Mouse (Mus musculus) neural tube, embryonic 11.5 days (tissue): ENCODE data around the gene Smpd4. TPM values are rescaled to one million over a fixed set of nuclear protein-coding genes. Genes with fewer than 3 reads are reported as not detected.
"Not testable (repeated sequence)": the region's sequence is repeated elsewhere in the genome, so short reads cannot be mapped to it uniquely, and the experiment has no call there.

Experiments used
- ATAC-seq: fragments of 200-750 bp; cut with Nextera tagmentation; 2 replicates; pipeline ENCODE4 v1.8.0; 2017; ENCODE audit warnings: moderate number of reproducible peaks, mild to moderate bottlenecking, moderate TSS enrichment, moderate library complexity; ENCODE audit not compliant: insufficient read depth, low FRiP score, low TSS enrichment
- DNase-seq: peaks from one replicate; pipeline ENCODE4 v3.0.0-alpha.2; 2015; ENCODE audit warnings: low spot score
- H3K27ac ChIP-seq: fragments of 300-500 bp; sonication (generic); 2 replicates; pipeline ENCODE4 v1.5.1; 2014; ENCODE audit warnings: low read depth, mild to moderate bottlenecking, low read length
- H3K27me3 ChIP-seq: fragments of 300-500 bp; sonication (generic); 2 replicates; pipeline ENCODE4 v1.6.1; 2014; ENCODE audit warnings: mild to moderate bottlenecking, low read length, mixed read lengths; ENCODE audit not compliant: control insufficient read depth, insufficient read depth
- H3K36me3 ChIP-seq: fragments of 300-500 bp; sonication (generic); 2 replicates; pipeline ENCODE4 v1.6.1; 2014; ENCODE audit warnings: mild to moderate bottlenecking, low read length, moderate library complexity, mixed read lengths; ENCODE audit not compliant: control insufficient read depth, insufficient read depth
- H3K4me1 ChIP-seq: fragments of 300-500 bp; sonication (generic); 2 replicates; pipeline ENCODE4 v1.6.1; 2014; ENCODE audit warnings: low read length, mixed read lengths; ENCODE audit not compliant: control insufficient read depth, insufficient read depth
- H3K4me2 ChIP-seq: fragments of 300-500 bp; sonication (generic); 2 replicates; pipeline ENCODE4 v1.6.1; 2014; ENCODE audit warnings: low read depth, mild to moderate bottlenecking, moderate library complexity
- H3K4me3 ChIP-seq: fragments of 300-500 bp; sonication (generic); 2 replicates; pipeline ENCODE4 v1.5.1; 2014; ENCODE audit warnings: low read depth, low read length
- H3K9ac ChIP-seq: fragments of 300-500 bp; sonication (generic); 2 replicates; pipeline ENCODE4 v1.6.1; 2014; ENCODE audit warnings: mild to moderate bottlenecking, low read length
- H3K9me3 ChIP-seq: fragments of 300-500 bp; sonication (generic); 2 replicates; pipeline ENCODE4 v1.6.1; 2016; ENCODE audit warnings: low read length; ENCODE audit not compliant: control insufficient read depth
- WGBS: fragments of 180-500 bp; shearing (Covaris S2); extraction: QIAGEN DNeasy Blood & Tissue Kit; methylation state at CpG from one replicate; pipeline ENCODE4 v1.1.7; 2014; 5-methylcytosine and 5-hydroxymethylcytosine counted together
- polyA plus RNA-seq: library from polyadenylated mRNA; unstranded; fragments of >200 nt; fragmentation: Nextera tagmentation; extraction: Ambion mirVana; gene quantifications from 2 replicates; pipeline ENCODE4 v1.2.1, GENCODE M21; 2014

Smpd4 gene
- polyA plus RNA-seq, 1 experiment from 2014 or later: 45.3 TPM

DNA sequence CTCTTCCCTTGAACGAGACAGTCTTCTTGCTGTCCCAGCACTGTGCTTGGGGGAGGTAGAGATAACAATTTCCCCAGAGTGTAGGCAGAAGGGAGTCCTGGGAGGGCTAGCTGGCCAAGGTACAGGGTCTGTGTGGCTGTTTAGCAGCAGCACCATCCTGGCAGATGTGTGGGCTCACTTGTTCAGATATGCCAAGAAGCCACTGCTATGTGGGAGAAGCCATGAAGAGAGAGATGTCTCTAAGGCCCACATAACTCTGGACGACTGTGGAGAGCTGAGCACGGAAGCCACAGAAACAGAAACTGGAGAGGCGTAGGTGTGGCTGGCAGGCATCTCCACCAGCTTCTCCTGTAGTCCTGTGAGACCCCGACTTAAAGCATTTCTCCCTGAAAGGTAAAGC lies 13.5 kb upstream of the Smpd4 start:
- no peaks in the 10 kb centered on the region for H3K4me1 ChIP-seq
- H3K27ac ChIP-seq: no peak overlapping the region
- no peaks in the 10 kb centered on the region for H3K27me3 ChIP-seq
- H3K4me2 ChIP-seq: no peak overlapping the region
- no peak overlapping the region for H3K4me3 ChIP-seq
- no peak overlapping the region for H3K9ac ChIP-seq
- no peaks in the 10 kb centered on the region for H3K9me3 ChIP-seq
- WGBS: 82% methylated on average over 5 of the region's 5 CpGs
- H3K36me3 ChIP-seq: no peaks in the 10 kb centered on the region
- DNase-seq: no peak
- no peak for ATAC-seq

DNA sequence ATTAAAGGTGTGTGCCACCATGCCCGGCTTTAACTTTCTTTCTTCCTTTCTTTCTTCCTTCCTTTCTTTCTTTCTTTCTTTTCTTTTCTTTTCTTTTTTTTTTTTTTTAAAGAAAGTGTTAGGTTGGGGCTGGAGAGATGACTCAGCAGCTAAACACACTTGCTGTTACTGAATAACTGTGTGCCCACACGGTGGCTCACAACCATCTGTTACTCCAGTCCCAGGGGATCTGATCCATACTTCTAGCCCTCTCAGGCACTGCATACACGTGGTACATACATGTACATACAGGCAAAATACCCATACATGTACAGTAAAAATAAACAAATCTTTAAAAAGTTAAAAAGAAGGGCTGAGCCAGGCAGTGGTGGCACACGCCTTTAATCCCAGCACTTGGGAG lies 7.8 kb upstream of the Smpd4 start:
- Histone ChIP-seq H3K27ac (no peak overlapping the region), H3K36me3 (no peaks in the 10 kb centered on the region), H3K9ac (no peak overlapping the region), H3K4me1 (no peaks in the 10 kb centered on the region), H3K4me3 (no peak overlapping the region), H3K4me2 (no peak overlapping the region), H3K27me3 (no peaks in the 10 kb centered on the region), H3K9me3 (no peaks in the 10 kb centered on the region)
- ATAC-seq (no peak), DNase-seq (no peak)
- 75% methylated on average over 4 of the region's 4 CpGs for WGBS

DNA sequence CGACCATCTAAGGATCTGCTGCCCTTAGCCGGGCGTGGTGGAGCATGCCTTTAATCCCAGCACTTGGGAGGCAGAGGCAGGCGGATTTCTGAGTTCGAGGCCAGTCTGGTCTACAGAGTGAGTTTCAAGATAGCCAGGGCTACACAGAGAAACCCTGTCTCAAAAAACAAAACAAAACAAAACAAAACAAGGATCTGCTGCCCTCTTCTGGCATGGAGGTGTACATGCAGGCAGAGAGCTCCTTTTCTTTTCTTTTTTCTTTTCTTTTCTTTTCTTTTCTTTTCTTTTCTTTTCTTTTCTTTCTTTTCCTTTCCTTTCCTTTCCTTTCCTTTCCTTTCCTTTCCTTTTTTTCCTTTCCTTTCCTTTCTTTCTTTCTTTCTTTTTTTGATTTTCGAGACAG lies 4.4 kb upstream of the Smpd4 start:
- WGBS: 89% methylated on average over 6 of the region's 6 CpGs
- H3K9me3 ChIP-seq, H3K9ac ChIP-seq, DNase-seq, H3K27me3 ChIP-seq, H3K27ac ChIP-seq, H3K36me3 ChIP-seq, H3K4me3 ChIP-seq, ATAC-seq, H3K4me2 ChIP-seq, H3K4me1 ChIP-seq: not testable (repeated sequence)

DNA sequence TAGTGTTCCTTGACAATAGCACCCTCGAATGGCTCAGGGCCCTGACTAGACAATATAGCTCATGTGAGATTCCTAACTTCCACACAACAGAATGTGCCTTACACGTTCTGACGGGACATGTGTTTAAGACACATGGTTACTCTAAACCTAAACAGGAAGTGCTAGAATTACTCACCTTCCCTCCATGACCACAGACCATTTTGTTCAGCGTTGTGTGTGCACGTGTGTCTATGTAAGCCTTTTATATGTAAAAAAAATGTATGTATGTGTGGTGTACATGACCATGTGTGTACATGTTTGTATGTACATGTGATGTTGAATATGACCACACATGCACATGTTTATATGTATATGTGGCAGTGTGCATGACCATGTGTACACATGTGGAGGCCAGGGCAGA lies 2.9 kb upstream of the Smpd4 start:
- WGBS: 91% methylated on average over 5 of the region's 5 CpGs
- no peak overlapping the region for H3K9ac ChIP-seq
- DNase-seq: no peak
- no peak overlapping the region for H3K4me3 ChIP-seq
- H3K27ac ChIP-seq: no peak overlapping the region
- H3K4me1 ChIP-seq: peaks cover 6% of the 10 kb centered on the region; the same call in 1 of the 2 replicates
- no peak overlapping the region for H3K4me2 ChIP-seq
- H3K36me3 ChIP-seq: no peaks in the 10 kb centered on the region
- no peaks in the 10 kb centered on the region for H3K27me3 ChIP-seq
- H3K9me3 ChIP-seq: no peaks in the 10 kb centered on the region
- ATAC-seq: no peak

DNA sequence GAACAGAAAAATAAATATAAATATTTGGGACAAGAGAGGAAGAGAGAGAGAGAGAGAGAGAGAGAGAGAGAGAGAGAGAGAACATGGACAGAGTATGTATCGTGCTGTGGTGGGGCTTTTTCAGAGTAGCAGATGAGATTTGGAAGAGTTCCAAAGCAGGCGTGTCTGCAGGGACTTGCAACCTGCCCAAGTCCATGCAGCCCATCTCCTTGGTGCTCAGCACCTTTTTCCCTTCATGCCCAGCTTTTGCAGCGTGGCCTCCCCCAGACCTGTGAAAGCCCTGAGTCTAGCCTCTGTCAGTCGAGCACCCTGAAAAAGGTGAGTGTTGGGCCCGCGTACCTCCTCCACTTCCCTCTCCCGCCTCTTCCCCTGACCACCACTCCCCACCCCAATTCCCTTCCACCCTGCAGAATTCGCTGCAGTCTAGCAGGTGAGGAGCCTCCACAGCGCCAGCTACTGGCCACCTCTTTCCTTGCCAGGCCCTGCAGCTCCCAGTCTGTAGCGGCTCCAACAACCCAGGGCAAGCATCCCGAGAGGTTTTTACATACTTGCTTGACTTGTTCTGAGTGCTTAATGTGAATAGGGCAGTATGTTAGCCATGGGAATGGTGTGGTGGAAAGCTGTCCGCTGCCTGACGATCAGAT lies 1.1 kb upstream of the Smpd4 start:
- H3K4me1 ChIP-seq: peaks cover 6% of the 10 kb centered on the region; the same call in 1 of the 2 replicates
- H3K9me3 ChIP-seq: no peaks in the 10 kb centered on the region
- 18% methylated on average over 13 of the region's 13 CpGs for WGBS
- no peak overlapping the region for H3K4me3 ChIP-seq
- no peak overlapping the region for H3K9ac ChIP-seq
- H3K4me2 ChIP-seq: no peak overlapping the region
- peaks cover 4% of the 10 kb centered on the region; the same call in 1 of the 2 replicates for H3K36me3 ChIP-seq
- DNase-seq: peak; percentile 63
- ATAC-seq: no peak
- no peak overlapping the region for H3K27ac ChIP-seq
- H3K27me3 ChIP-seq: no peaks in the 10 kb centered on the region

DNA sequence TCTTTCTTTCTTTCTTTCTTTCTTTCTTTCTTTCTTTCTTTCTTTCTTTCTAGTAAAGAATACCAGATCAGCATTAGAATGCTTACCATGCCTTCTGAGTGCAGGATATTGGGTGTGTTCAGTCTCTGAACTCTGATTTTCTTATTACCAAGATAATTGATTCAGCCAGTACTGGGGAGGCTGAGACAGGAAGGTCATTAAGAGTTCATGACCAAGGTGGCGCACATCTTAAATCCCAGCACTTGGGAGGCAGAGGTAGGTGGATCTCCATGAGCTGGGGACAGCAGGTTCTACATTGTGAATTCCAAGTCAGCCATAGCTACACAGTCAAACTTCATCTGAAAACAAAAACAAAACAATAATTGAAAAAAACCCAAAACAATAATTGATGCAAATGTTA lies 2.8 kb downstream of the Smpd4 start:
- Histone ChIP-seq H3K36me3 (peaks cover 7% of the 10 kb centered on the region; the same call in 1 of the 2 replicates), H3K27me3 (no peaks in the 10 kb centered on the region), H3K27ac (no peak overlapping the region), H3K4me3 (no peak overlapping the region), H3K9me3 (no peaks in the 10 kb centered on the region), H3K9ac (no peak overlapping the region), H3K4me2 (no peak overlapping the region), H3K4me1 (peaks cover 6% of the 10 kb centered on the region; the same call in 1 of the 2 replicates)
- DNase-seq (no peak), ATAC-seq (no peak)
- 88% methylated on average over 1 of the region's 1 CpGs for WGBS

DNA sequence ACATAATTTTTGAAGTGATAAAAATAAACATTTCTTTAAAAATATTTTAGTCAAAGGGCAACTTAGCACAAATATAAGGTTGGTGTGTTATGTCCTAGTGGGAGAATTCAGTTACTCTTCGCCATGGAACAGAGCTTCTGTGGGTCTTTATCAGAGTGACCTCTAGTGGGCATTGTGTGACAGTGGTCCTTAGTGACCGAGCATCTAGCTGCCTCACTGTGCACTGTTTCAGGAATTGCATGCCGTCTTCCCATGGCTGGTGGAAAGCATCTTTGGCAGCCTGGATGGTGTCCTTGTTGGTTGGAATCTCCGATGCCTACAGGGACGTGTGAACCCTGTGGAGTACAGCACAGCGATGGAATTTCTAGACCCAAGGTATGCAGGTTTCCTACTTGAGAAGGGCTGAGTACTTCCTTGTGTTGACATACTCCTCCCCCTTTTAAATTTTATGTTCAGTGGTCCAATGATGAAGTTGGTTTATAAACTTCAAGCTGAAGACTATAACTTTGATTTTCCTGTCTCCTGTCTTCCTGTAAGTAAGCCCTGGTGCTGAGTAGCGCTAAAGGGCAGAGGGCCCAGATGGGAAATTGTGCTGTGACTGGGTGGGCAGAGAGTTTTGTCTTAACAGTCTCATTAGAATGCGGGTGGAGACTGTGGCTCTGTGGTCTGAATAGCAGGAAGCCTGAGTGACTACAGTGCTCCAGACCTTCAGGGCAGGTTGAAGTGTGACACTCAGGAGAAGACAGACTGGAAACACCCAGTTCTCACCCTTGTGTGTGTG lies 6.5 kb downstream of the Smpd4 start:
- no peaks in the 10 kb centered on the region for H3K9me3 ChIP-seq
- DNase-seq: no peak
- no peak overlapping the region for H3K4me3 ChIP-seq
- peaks cover 11% of the 10 kb centered on the region for H3K36me3 ChIP-seq
- H3K4me2 ChIP-seq: no peak overlapping the region
- H3K4me1 ChIP-seq: no peaks in the 10 kb centered on the region
- no peaks in the 10 kb centered on the region for H3K27me3 ChIP-seq
- ATAC-seq: no peak
- 72% methylated on average over 8 of the region's 8 CpGs for WGBS
- H3K9ac ChIP-seq: no peak overlapping the region
- H3K27ac ChIP-seq: no peak overlapping the region

DNA sequence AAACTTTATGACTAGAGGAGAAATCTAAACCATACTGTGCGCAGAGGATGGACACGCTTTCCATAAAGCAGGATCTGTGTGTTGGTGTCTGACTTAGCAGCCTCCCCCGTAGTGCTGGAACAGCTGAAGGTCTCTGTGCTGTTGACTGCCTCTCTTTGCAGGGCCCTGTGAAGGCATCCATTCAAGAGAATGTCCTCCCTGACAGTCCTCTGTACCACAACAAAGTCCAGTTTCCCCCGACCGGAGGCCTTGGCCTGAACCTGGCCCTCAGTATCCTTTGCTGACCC lies 7.1 kb downstream of the Smpd4 start:
- ATAC-seq (no peak), DNase-seq (no peak)
- H3K4me1 ChIP-seq: no peaks in the 10 kb centered on the region
- H3K9ac ChIP-seq: no peak overlapping the region
- WGBS: 95% methylated on average over 5 of the region's 5 CpGs
- no peak overlapping the region for H3K27ac ChIP-seq
- no peaks in the 10 kb centered on the region for H3K9me3 ChIP-seq
- no peak overlapping the region for H3K4me3 ChIP-seq
- H3K27me3 ChIP-seq: no peaks in the 10 kb centered on the region
- H3K36me3 ChIP-seq: peaks cover 13% of the 10 kb centered on the region
- no peak overlapping the region for H3K4me2 ChIP-seq

DNA sequence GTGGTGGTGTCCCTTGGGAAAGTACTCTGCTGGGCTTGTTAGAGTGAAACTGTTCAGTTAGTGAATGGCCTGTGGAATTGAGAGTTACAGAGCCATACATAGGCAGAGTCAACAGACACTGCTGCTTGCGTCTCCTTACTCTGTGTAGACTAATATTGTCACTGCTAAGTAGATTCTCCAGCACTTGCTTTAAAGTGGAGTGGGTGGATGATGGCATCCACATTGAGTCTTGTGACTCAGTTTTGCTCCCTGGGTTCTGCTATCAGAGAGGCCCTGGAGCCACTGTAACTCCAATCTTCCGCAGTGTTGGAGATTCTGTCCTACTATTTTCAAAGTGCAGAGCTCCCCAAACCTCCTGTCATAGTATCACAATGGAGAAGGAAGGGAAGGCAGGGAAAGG lies 13.4 kb downstream of the Smpd4 start:
- WGBS: 95% methylated on average over 2 of the region's 2 CpGs
- H3K27ac ChIP-seq: no peak overlapping the region
- H3K27me3 ChIP-seq: no peaks in the 10 kb centered on the region
- no peak overlapping the region for H3K4me3 ChIP-seq
- H3K9ac ChIP-seq: no peak overlapping the region
- peaks cover 9% of the 10 kb centered on the region for H3K36me3 ChIP-seq
- DNase-seq (no peak), ATAC-seq (no peak)
- no peak overlapping the region for H3K4me2 ChIP-seq
- H3K9me3 ChIP-seq: no peaks in the 10 kb centered on the region
- H3K4me1 ChIP-seq: no peaks in the 10 kb centered on the region
